Mouse (Mus musculus) spleen, postnatal 14 days (tissue): ENCODE measurements at regions not wholly inside any gene's neighbourhood (a gene's known extent, or its start where the extent isn't known, plus 50 kb on each side); places are given as distances from the start of the nearest gene placed in this dataset.
"Not testable (repeated sequence)": the region's sequence is repeated elsewhere in the genome, so short reads cannot be mapped to it uniquely, and the experiment has no call there.

Experiments used
- DNase-seq, 2 experiments: peaks; one replicate each; pipeline ENCODE4 v3.0.0; 2021 to 2022; ENCODE audit warnings: low spot score in 2 of 2

DNA sequence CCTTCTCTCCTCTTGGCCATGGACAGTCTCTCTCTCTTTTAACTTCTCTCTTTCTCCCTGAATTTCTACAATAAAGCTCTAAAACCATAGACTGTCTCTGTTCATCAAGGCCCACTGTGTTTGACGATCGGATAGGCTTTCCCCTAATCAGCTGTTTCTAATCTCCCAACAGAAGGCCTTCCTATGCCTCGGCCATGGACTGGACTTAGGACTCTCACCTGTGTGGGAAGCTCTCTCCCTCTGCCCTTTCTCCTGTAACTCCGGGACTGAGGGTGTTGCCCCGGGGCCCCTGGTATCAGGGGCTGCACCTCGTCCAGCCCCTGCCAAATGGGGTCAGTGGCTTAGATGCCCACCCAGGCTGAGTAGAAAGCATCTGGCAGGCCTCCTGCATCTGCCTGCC lies 713.0 kb downstream of the Rapgef2 start:
- DNase-seq = no peak

DNA sequence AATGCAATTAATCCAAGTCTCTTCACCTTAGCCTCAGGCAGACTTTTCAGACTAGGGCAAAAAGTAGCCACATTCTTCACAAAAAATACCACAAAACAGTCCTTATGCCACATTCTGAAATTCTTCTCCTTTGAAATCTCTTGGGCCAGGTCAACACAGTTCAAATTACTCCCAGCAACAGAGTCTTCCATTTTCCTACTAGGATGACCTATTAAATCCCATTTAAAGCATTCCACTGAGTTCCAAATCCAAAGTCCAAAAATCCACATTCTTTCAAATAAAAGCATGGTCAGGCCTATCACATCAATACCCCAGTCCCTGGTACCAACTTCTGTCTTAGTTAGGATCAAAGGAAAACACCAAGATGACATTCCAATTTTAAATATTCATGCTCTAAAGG lies 721.4 kb downstream of the Rapgef2 start:
- DNase-seq = not testable (repeated sequence)
